Mouse (Mus musculus): Measurements from ENCODE around the gene Uckl1.

Gene Uckl1

DNA sequence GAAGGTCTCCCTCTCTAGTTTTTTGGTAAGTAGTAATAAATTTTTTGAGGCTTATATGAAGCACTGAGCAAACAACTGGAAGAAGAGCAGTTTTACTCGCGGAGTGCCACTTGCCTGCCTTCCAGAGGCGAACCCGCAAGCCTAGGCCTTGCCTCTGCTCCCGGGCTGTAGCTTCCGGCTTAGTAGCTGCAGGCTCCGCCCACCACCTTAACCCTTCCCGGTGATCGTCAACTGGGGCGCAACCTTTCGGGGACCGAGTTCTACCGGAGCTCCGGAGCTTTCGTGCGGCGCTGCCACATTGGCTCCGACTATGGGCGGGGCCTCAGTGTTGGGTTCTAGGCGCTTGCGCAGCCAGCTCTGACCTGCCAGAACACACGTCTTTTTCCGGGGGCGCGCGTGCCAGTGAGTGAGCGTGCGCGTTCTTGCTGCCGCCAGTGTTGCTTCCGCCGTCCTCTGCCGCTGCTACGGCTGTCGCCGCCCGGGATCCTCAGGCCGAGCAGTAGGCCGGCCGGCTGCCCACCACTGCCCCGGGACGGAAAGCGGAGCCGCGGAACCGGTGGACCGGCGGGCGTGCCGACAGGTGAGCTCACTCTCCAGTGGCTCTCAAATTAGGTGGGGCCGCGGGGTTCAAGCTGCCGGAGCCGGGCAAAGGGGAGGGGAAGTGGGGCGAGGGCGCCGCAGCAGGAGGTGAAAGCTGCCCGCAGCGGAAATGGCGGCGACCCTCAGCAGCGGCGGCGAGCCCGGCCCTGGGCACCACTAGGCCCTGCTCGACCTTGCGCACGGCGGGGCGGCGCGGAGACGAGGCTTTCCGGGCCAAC lies 64.4 kb downstream of the Uckl1 start, which contains the start of gene Dnajc5:
Gene Dnajc5 (plus strand): TSS at position 368 of the 818 bp plus-strand sequence.
- DNase-seq (ENCODE audit: low spot score), result peak; percentile 87

DNA sequence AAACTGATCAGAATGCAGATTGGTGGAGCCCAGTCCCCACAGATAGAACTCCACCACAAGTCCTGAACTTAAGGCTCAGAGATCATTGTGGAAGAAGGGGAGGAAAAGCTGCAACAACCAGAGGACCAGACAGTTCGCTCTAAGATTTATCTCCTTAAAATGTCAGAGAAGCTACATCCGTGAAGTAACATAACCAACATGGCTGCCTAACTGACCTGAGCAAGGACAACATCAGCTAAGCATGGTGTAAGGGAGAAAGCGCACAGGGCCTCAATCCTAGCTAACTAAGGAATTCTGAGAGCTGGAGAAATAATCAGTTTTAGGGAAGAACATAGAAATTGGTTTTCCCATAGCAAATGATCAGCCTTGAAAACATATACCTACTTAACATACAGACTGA lies 65.5 kb downstream of the Uckl1 start:
- no peak for DNase-seq (ENCODE audit: low spot score)
